Mouse (Mus musculus): Measurements from ENCODE around the gene Chrna4.

GRCm38 (mm10) chr2:181042376-181042775 is 970 bp downstream of the Chrna4 start:
- TF ChIP-seq CTCF (IDR thresholded peaks at IDR 0.05; ENCODE audit: extremely low read depth, insufficient read depth, insufficient read length, insufficient replicate concordance) (no peak), POLR2A (IDR thresholded peaks at IDR 0.05; ENCODE audit: low read depth, low read length) (no peak)

All from spleen, adult 2 months (tissue).